Mouse (Mus musculus) granulocyte monocyte progenitor cell, adult 5-6 weeks (primary cell): Measurements from ENCODE around the gene Hoxb5. TPM values are rescaled to one million over a fixed set of nuclear protein-coding genes. Genes with fewer than 3 reads are reported as not detected.
A peak's percentile ranks its signal among the peaks of the same experiment; 100 is the strongest.

Experiments used
- ATAC-seq: replicated peaks from 2 replicates; pipeline ENCODE4 v1.8.0; 2016; ENCODE audit warnings: mild to moderate bottlenecking, moderate TSS enrichment, inconsistent platforms; ENCODE audit not compliant: poor library complexity, severe bottlenecking
- total RNA-seq, 2 experiments: library from RNA; stranded (forward) in 1 of 2; stranded (reverse) in 1 of 2; fragments of 200-712, 200-1000 nt in 1 of 2; fragments of >200 nt in 1 of 2; fragmentation: Nextera tagmentation in 1 of 2; gene quantifications; 2 replicates each; pipeline ENCODE4 v1.2.3; 2014 to 2017

Hoxb5 gene
- total RNA-seq (2014; fragmentation: Nextera tagmentation), result not detected in 2 replicates
- total RNA-seq (2017), result 0.05 TPM in 1 of 2 replicates, not detected in the other

- peak; percentile 77 for ATAC-seq
Measured at GRCm38 (mm10) chr11:96303151-96304099, at the start of gene Hoxb5. Gene Hoxb5 (plus strand): TSS chr11:96303336.

GRCm38 (mm10) chr11:96254221-96254620 is 48.9 kb upstream of the Hoxb5 start:
- no peak for ATAC-seq

- ATAC-seq, result peak; percentile 37
Measured at GRCm38 (mm10) chr11:96255111-96255995, 47.8 kb upstream of the Hoxb5 start.

- ATAC-seq, result no peak
Measured at GRCm38 (mm10) chr11:96255996-96256445, 47.1 kb upstream of the Hoxb5 start.

GRCm38 (mm10) chr11:96257141-96257540 is 46.0 kb upstream of the Hoxb5 start:
- no peak for ATAC-seq

GRCm38 (mm10) chr11:96259038-96259437 is 44.1 kb upstream of the Hoxb5 start:
- no peak for ATAC-seq

GRCm38 (mm10) chr11:96259511-96259910 is 43.6 kb upstream of the Hoxb5 start:
- ATAC-seq, result no peak

- ATAC-seq, result no peak
Measured at GRCm38 (mm10) chr11:96260310-96260970, 42.7 kb upstream of the Hoxb5 start.

- ATAC-seq, result peak; percentile 77
Measured at GRCm38 (mm10) chr11:96261323-96261890, 41.7 kb upstream of the Hoxb5 start.

- ATAC-seq, result no peak
Measured at GRCm38 (mm10) chr11:96262262-96262830, 40.8 kb upstream of the Hoxb5 start.

- no peak for ATAC-seq
Measured at GRCm38 (mm10) chr11:96263636-96264389, 39.3 kb upstream of the Hoxb5 start.

- no peak for ATAC-seq
Measured at GRCm38 (mm10) chr11:96264390-96265020, 38.6 kb upstream of the Hoxb5 start.

- no peak for ATAC-seq
Measured at GRCm38 (mm10) chr11:96265954-96266353, 37.2 kb upstream of the Hoxb5 start.

GRCm38 (mm10) chr11:96267021-96267920 is 35.9 kb upstream of the Hoxb5 start:
- ATAC-seq, result no peak

GRCm38 (mm10) chr11:96268031-96268745 is 34.9 kb upstream of the Hoxb5 start:
- ATAC-seq, result no peak

- ATAC-seq, result no peak
Measured at GRCm38 (mm10) chr11:96269869-96270268, 33.3 kb upstream of the Hoxb5 start.
